Mouse (Mus musculus) embryonic facial prominence, embryonic 11.5 days (tissue): Measurements from ENCODE around the gene Pld6. TPM values are rescaled to one million over a fixed set of nuclear protein-coding genes. Genes with fewer than 3 reads are reported as not detected.

Experiments used
- ATAC-seq: fragments of 200-750 bp; cut with Nextera tagmentation; replicated peaks from 2 replicates; pipeline ENCODE4 v1.8.0; 2017; ENCODE audit warnings: low read depth; ENCODE audit not compliant: insufficient number of reproducible peaks, low FRiP score, low TSS enrichment
- DNase-seq: peaks from one replicate; pipeline ENCODE4 v3.0.0-alpha.2; 2015; ENCODE audit warnings: low spot score
- H3K27ac ChIP-seq: fragments of 300-500 bp; sonication (generic); replicated peaks from 2 replicates; pipeline ENCODE4 v1.5.1; 2014; ENCODE audit warnings: mild to moderate bottlenecking, low read depth, low read length, control low read depth
- H3K27me3 ChIP-seq: fragments of 300-500 bp; sonication (generic); 2 replicates; pipeline ENCODE4 v1.6.1; 2014; ENCODE audit warnings: mild to moderate bottlenecking, low read length, moderate library complexity, mixed read lengths; ENCODE audit not compliant: control insufficient read depth, insufficient read depth
- H3K36me3 ChIP-seq: fragments of 300-500 bp; sonication (generic); replicated peaks from 2 replicates; pipeline ENCODE4 v1.6.1; 2014; ENCODE audit warnings: low read depth, mild to moderate bottlenecking, low read length, moderate library complexity, mixed read lengths; ENCODE audit not compliant: control insufficient read depth, insufficient read depth
- H3K4me1 ChIP-seq: fragments of 300-500 bp; sonication (generic); 2 replicates; pipeline ENCODE4 v1.6.1; 2014; ENCODE audit warnings: low read length, mixed read lengths; ENCODE audit not compliant: control insufficient read depth, insufficient read depth
- H3K4me2 ChIP-seq: fragments of 300-500 bp; sonication (generic); 2 replicates; pipeline ENCODE4 v1.6.1; 2014; ENCODE audit warnings: low read depth, mild to moderate bottlenecking, control low read depth, low read length, moderate library complexity
- H3K4me3 ChIP-seq: fragments of 300-500 bp; sonication (generic); 2 replicates; pipeline ENCODE4 v1.5.1; 2014; ENCODE audit warnings: low read depth, low read length, control low read depth
- H3K9ac ChIP-seq: fragments of 300-500 bp; sonication (generic); replicated peaks from 2 replicates; pipeline ENCODE4 v1.6.1; 2014; ENCODE audit warnings: mild to moderate bottlenecking, control low read depth, low read length
- H3K9me3 ChIP-seq: fragments of 300-500 bp; sonication (generic); replicated peaks from 2 replicates; pipeline ENCODE4 v1.6.1; 2016; ENCODE audit warnings: mild to moderate bottlenecking, low read length, inconsistent platforms, mixed read lengths; ENCODE audit not compliant: control insufficient read depth
- WGBS: fragments of 180-500 bp; shearing (Covaris S2); extraction: QIAGEN DNeasy Blood & Tissue Kit; methylation state at CpG from one replicate; pipeline ENCODE4 v1.1.7; 2014; 5-methylcytosine and 5-hydroxymethylcytosine counted together
- polyA plus RNA-seq: library from polyadenylated mRNA; unstranded; fragments of >200 nt; fragmentation: Nextera tagmentation; extraction: Ambion mirVana; gene quantifications from 2 replicates; pipeline ENCODE4 v1.2.1, GENCODE M21; 2014

The Pld6 gene
- polyA plus RNA-seq, 1 experiment from 2014 or later: 1.2 TPM

DNA sequence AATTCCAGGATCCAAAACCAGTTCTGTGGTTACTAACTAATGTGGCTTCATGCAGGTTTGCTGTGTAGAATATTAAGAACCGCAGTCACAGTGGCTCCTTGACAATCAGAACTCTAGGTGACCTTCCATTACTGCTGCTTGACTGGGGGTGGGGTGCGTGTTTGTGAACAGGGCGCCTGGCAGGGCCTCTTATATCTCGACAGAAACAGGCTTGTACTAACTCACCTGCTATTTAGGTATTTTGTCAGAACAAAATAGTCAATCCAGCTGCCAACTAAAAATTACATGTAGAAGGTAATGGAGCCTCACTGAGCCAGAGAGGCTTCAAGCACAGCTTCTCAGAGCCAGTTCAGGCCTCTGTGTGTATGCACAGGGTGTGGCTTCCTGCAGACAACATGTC lies 7.2 kb downstream of the Pld6 start:
- Histone ChIP-seq H3K4me1 (no peaks in the 10 kb centered on the region), H3K27ac (no peak overlapping the region), H3K9ac (no peak overlapping the region), H3K4me3 (no peak overlapping the region), H3K4me2 (no peak overlapping the region), H3K27me3 (no peaks in the 10 kb centered on the region), H3K36me3 (no peaks in the 10 kb centered on the region; the same call in 1 of the 2 replicates), H3K9me3 (no peaks in the 10 kb centered on the region)
- no peak for ATAC-seq
- 81% methylated on average over 4 of the region's 4 CpGs for WGBS
- DNase-seq: no peak

DNA sequence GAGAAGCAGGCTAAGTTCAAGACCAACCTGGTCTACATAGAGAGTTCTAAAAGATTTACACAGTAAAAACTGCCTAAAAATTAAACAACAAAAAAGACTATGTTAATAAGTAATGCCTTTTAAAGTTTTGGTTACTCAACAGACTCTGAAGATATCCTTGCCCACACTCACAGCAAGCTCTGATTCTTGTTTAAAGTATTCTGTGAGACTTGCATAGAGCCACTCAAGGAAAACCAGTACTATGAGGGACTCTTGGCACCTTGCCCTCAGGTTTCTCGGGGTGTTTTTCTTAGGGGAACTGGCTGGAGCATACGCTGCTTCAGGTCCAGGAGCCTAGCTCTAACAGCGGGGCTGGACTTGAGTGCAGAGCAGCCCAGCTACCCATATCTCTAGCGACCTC lies 8.0 kb downstream of the Pld6 start:
- Histone ChIP-seq H3K9me3 (no peaks in the 10 kb centered on the region), H3K4me2 (no peak overlapping the region), H3K4me1 (no peaks in the 10 kb centered on the region), H3K27me3 (no peaks in the 10 kb centered on the region), H3K9ac (no peak overlapping the region), H3K4me3 (no peak overlapping the region), H3K27ac (no peak overlapping the region), H3K36me3 (no peaks in the 10 kb centered on the region; the same call in 1 of the 2 replicates)
- 92% methylated on average over 4 of the region's 4 CpGs for WGBS
- ATAC-seq: no peak
- DNase-seq: no peak

DNA sequence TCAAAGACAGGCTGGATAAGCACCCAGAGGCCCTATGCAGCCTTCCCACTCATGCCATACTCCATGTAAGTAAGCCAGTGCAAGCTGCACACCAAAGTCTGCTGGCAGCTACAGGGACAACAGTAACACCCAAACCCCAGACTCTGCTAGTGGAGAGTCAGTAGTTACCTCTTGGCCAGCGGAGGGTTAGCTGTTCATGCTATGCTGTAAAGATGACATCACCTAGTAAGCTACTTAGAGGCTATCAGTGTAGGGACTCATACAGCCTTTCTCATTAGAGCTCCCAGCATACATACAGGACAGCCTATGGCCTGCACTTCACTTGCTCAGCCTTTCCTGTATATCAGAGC lies 8.6 kb downstream of the Pld6 start:
- no peak for DNase-seq
- H3K27me3 ChIP-seq: no peaks in the 10 kb centered on the region
- WGBS: 78% methylated on average over 1 of the region's 1 CpGs
- H3K4me3 ChIP-seq: no peak overlapping the region
- H3K4me1 ChIP-seq: no peaks in the 10 kb centered on the region
- no peak for ATAC-seq
- no peaks in the 10 kb centered on the region for H3K9me3 ChIP-seq
- no peak overlapping the region for H3K4me2 ChIP-seq
- no peaks in the 10 kb centered on the region; the same call in 1 of the 2 replicates for H3K36me3 ChIP-seq
- H3K9ac ChIP-seq: no peak overlapping the region
- no peak overlapping the region for H3K27ac ChIP-seq

DNA sequence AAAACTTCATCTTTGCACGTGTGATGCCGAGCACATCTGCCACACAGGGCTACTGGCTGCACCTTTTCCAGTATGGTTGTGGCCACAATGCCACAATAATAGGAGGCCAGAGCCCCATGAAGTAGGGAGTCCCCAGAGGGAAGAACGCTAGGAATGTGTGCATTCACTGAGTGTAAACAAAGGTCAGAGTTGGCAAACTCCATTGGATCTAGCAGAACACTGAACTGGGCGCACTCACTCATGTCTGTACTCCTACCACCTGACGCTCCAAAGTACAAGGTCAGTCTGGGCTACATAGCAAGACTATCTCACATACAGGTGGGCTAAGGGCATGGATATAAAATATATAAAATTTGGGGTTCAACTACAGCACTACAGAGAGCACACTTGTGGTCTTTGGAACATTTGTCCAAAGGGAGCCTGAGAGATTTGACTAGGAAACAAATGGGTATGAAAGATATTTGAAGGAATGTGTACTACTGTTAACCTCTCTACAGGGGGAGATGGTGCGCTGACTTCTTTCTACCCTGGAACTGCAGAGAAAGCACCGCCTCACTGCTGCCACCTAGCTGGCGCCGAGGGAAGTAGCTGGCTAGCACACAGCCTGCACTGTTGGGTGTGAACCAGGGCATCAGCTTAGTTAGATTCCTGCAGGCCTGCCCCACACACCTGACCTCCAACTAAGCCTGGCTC lies 9.1 kb downstream of the Pld6 start:
- Histone ChIP-seq H3K4me3 (no peak overlapping the region), H3K27me3 (no peaks in the 10 kb centered on the region), H3K9ac (no peak overlapping the region), H3K4me2 (no peak overlapping the region), H3K27ac (no peak overlapping the region), H3K36me3 (no peaks in the 10 kb centered on the region; the same call in 1 of the 2 replicates), H3K4me1 (no peaks in the 10 kb centered on the region), H3K9me3 (no peaks in the 10 kb centered on the region)
- 53% methylated on average over 9 of the region's 9 CpGs for WGBS
- DNase-seq (peak; percentile 75), ATAC-seq (peak; percentile 44; the same call in 1 of the 2 replicates)

- Histone ChIP-seq H3K4me2 (no peak overlapping the region), H3K4me3 (no peak overlapping the region), H3K36me3 (peaks cover under 1% of the 10 kb centered on the region), H3K27me3 (no peaks in the 10 kb centered on the region), H3K27ac (no peak overlapping the region), H3K9ac (no peak overlapping the region), H3K4me1 (no peaks in the 10 kb centered on the region), H3K9me3 (no peaks in the 10 kb centered on the region)
- DNase-seq: no peak
- ATAC-seq: no peak
- 85% methylated on average over 5 of the region's 5 CpGs for WGBS
Observed at GRCm38 (mm10) chr11:59777259-59777658, 10.2 kb downstream of the Pld6 start.

DNA sequence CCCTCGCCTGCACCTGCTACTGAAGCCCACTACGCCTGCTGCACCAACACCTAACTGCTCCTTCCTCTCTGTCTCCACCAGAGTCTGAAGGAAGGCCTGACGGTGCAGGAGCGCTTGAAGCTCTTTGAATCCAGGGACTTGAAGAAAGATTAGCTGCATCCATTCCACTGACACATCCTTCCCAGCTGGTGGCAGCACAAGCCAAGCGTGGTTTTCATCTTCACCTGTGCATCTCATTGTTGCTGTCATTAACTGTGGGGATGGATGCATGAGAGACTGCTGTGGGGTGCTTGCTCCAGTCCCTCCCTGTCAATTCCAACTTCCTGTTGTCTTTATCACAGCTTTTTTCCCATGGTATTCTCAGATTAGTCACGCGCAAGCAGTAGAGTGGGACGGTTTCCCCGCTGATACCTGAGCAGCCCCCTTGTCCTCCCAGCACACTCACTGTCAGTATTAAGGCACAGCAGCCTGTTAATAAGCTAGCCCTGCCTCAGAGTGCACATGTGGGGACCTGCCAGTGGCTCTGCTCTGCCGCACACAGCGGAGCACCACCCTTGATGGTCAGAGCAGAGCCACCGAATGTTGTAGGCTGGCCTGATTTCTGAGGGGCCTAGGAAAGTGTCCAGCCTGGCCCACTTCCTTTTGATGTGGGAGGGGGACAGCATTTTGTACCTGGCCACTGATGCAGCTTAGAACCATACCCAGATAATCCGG lies 11.9 kb downstream of the Pld6 start:
- WGBS: 88% methylated on average over 13 of the region's 13 CpGs
- ATAC-seq: no peak
- no peak overlapping the region for H3K27ac ChIP-seq
- H3K4me2 ChIP-seq: no peak overlapping the region
- H3K4me3 ChIP-seq: no peak overlapping the region
- no peaks in the 10 kb centered on the region for H3K9me3 ChIP-seq
- no peaks in the 10 kb centered on the region for H3K27me3 ChIP-seq
- peaks cover 4% of the 10 kb centered on the region for H3K36me3 ChIP-seq
- no peak overlapping the region for H3K9ac ChIP-seq
- H3K4me1 ChIP-seq: no peaks in the 10 kb centered on the region
- no peak for DNase-seq

GRCm38 (mm10) chr11:59774522-59774921 lies 12.9 kb downstream of the Pld6 start:
- H3K4me3 ChIP-seq: no peak overlapping the region
- no peaks in the 10 kb centered on the region for H3K27me3 ChIP-seq
- H3K4me2 ChIP-seq: no peak overlapping the region
- no peak overlapping the region for H3K27ac ChIP-seq
- 94% methylated on average over 4 of the region's 4 CpGs for WGBS
- H3K9ac ChIP-seq: no peak overlapping the region
- no peaks in the 10 kb centered on the region for H3K4me1 ChIP-seq
- DNase-seq: no peak
- no peaks in the 10 kb centered on the region for H3K9me3 ChIP-seq
- H3K36me3 ChIP-seq: peaks cover 4% of the 10 kb centered on the region
- no peak for ATAC-seq

DNA sequence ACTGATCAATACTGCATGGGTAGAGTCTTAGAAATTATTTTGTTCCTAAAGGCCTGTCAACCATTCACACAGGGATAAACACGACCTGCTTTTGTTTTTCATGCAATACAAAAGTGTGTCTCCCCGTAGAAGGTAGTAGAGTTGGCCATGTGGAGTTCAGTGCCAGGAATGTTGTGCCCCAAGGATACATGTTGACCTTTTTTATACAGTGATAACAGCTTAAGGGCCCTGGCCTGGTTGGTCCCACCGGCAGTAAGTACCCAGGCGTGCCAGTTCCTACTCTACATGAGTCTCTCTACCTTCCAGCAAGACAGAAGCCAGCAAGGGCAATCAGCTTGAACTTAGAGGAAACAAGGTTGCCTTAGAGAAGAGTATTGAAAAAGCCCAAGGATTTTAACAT lies 14.5 kb downstream of the Pld6 start:
- DNase-seq (no peak), ATAC-seq (no peak)
- no peak overlapping the region for H3K27ac ChIP-seq
- no peaks in the 10 kb centered on the region for H3K27me3 ChIP-seq
- WGBS: 90% methylated on average over 4 of the region's 4 CpGs
- no peaks in the 10 kb centered on the region for H3K4me1 ChIP-seq
- H3K36me3 ChIP-seq: peaks cover 4% of the 10 kb centered on the region
- H3K4me3 ChIP-seq: no peak overlapping the region
- H3K9me3 ChIP-seq: no peaks in the 10 kb centered on the region
- H3K4me2 ChIP-seq: no peak overlapping the region
- H3K9ac ChIP-seq: no peak overlapping the region
